Mouse (Mus musculus): ENCODE results near the gene Nfkbib. TPM values are rescaled to one million over a fixed set of nuclear protein-coding genes. Genes with fewer than 3 reads are reported as not detected.
A peak's percentile ranks its signal among the peaks of the same experiment; 100 is the strongest.

The Nfkbib gene
- total RNA-seq, 2 experiments from 2014 or later = 14.4 to 14.5 TPM

- DNase-seq = peak; percentile 88
These were observed 29.3 kb upstream of the Nfkbib start for GRCm38 (mm10) chr7:28796562-28796975.

GRCm38 (mm10) chr7:28795832-28796231, 28.5 kb upstream of the Nfkbib start:
- peak; percentile 21 for DNase-seq

GRCm38 (mm10) chr7:28794496-28794895, 27.2 kb upstream of the Nfkbib start:
- no peak for DNase-seq

- DNase-seq = peak; percentile 41
These were observed 26.5 kb upstream of the Nfkbib start for GRCm38 (mm10) chr7:28793834-28794233.

DNA sequence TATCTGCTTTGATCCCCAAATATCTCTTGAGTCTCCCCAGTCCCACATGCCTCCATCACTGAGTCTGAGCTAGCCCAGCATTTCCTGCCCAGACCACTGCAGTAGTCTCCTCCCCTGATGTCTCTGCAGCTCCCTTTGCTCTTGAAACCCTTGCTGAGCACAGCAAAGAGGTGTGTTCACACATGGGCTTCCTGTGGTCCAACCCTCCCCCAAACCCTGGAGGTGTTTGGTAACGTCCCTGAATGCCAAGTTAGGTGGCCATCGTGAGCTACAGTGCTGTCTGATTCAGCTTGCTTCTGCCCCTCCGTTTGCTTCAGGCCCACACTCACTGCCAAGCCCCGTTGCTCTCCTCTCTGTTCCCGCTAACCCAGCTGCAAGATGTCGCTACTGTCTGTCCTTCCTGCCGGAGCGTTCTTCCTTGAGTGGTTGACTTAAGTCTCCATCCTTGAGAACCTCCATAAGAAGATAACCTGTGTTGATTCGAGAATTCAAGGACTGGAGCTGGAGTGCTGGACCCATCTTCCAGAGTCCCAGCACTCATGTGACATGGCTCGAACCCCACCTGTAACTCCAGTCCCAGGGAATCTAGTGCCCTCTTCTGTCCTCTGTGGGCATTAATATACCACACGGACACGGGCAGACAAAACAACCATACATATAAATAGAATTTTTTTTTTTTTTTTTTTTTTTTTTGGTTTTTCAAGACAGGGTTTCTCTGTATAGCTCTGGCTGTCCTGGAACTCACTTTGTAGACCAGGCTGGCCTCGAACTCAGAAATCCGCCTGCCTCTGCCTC, 25.3 kb upstream of the Nfkbib start:
- DNase-seq = no peak

GRCm38 (mm10) chr7:28791706-28792105, 24.4 kb upstream of the Nfkbib start:
- no peak for DNase-seq

GRCm38 (mm10) chr7:28790066-28790806, 22.9 kb upstream of the Nfkbib start:
- DNase-seq = no peak

DNA sequence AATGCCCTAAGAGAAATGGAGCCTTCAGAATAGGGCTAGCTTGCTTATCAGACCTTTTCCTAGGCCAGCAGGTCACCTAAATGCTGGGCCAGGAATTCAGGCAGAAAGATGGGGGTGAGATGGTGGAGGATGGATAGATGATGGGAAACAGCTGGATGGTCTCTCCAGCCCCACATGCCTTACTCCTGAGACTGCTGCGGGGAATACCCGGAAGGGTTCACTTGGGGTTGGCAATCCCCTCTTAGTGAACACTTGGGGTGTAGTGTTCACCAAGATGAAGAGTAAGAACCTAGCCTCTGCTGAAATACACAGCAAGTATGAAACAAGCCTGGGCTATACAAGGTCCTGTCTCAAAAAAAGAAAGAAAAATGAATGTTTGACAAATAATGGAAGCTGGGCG, 21.9 kb upstream of the Nfkbib start:
- DNase-seq = no peak

DNA sequence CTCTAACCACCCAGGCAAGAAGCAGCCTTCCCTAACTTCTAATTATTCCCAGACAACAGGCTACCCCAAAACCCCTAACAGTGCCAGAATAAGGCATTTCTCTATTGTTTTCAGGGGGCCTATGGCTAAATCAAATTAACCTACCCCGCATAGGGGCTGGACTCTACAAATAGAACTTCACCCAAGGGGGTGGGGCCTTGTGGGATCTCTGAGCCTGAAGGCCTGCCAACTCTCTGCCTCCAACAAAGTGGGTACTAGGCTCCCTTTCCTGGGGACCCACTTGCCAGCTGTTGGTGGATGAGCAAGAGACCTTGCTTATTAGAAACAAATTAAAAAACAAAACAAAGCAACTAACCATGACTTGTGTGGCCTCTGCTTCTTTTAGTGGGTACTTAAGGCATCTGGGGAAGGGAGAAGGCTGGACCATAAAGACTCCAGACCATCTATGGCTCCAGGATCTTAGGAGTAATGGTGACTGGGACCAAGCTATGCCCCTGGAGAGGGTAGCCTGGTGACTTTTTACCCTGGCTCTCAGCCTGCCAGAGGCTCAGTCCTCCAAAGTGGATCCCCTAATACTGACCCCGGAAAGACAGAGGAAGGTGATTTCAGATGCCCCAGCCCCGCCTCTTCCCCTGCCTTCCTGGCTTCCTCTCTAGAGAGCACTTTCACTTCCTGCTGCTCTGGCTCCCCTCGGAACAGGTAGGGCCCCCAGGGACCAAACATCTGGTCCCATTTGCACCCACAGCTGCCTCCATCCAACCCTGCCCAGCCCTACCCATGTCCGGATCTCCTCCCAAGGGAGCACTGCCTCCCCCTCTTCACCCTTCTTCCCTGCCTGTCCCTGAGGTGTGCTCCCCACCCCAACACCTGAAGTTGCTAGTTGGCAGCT, 21.2 kb upstream of the Nfkbib start, which contains the start of gene Rinl:
TSS of gene Rinl (plus strand) at position 663 of the 889 bp plus-strand sequence.
- no peak for DNase-seq

DNA sequence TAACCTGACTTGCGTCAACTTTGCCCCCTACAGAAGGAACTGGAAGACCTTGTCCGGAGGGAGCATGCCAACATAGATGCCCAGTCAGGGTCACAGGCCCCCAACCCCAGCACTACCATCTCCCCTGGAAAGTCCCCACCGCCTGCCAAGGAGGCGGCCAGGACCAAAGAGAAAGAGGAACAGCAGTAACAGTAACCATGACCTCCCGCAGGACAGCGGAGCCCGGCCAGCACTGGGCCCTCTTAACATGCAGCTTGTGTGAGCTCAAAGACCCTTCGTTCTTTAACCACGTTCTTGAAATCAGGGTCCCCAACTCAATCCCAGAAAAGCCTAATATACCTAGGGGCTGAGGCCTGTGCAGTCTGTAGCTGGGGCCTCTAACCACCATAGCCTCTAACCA, 20.6 kb upstream of the Nfkbib start:
- no peak for DNase-seq

- DNase-seq = no peak
These were observed 17.8 kb upstream of the Nfkbib start for GRCm38 (mm10) chr7:28785161-28785560.

DNA sequence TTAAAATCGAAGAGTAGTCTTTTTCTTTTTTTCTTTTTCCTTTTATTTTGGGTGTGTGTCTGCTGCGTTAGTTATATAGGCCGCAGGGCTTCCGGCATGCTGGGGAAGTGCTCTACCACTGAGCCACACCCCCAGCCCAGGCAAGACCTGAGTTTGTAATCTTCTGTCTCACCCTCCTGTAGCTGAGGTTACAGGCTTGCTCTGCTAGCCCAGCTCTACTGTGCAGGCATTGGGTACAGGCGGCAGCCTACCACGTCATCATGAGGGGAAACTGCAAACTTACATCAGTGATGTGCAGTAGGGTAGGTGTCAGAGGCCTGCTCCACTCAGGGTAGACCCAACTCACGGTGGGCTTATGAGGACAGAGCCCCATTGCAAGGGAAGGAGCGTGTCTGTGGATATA, 13.9 kb upstream of the Nfkbib start:
- no peak for DNase-seq

GRCm38 (mm10) chr7:28780857-28781256, 13.5 kb upstream of the Nfkbib start:
- DNase-seq = no peak

DNA sequence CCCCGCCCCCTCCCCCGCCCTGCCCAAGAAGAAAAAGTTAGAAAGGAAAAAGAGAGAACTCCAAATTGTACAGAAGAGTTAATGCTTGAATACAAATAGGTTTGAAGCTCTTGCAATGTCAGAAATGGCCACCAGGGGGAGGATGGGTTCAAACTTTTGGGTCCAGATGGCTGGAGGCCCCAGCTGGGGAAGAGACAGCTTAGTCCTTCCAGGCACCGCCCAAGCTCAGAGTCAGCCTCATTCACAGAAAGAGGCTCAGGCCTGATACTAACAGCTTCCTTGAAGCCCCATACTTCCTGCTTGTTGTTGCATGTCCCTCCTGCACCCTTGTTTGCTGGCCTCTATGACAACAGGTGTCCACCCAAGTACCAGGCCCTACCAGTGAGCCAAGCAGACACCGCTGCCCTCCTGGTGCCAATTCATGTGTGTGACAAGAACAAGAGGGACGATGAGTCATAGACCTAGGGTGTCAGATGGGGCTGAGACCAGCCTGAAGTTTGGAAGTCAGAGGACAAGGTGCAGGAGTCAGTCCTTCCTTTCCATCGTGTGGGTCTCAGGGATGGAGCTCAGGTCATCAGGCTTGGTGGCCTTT, 12.9 kb upstream of the Nfkbib start:
- DNase-seq = peak; percentile 94

DNA sequence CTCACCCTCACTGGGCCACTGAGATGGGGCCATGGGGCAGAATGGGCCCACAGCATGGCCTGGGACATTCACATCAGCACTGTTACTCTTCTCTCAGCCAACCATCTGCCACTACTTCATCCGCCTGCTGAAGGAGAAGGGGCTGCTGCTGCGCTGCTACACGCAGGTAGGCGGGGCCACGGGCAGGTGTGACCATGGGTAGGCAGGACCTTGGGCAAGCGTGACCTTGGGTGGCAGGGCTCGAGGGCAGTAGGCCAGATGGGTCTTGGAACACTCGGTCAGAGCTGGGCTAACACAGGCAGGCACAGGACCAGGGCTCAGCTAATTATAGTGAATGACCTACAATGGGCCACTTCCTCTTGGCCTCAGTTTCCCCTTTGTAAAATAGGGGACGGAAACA, 11.5 kb upstream of the Nfkbib start:
- DNase-seq = no peak

DNA sequence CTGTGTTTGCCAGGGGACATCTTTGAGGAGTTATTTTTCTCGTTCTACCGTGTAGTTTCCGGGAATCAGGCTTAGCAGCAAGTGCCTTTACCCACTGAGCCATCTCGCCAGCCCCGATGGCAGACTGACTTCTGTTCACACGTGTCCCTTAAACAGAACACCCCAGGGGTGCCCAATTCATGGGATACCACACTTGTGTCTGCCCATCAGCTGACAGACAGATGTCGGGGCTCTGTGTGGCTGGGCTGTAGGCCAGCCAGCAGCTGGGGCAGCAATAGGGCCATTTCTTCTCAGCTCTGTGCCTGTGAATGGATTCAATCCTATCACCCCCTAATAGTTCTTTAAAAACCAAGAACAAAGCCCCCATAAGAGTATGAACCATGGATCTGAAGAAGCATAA, 7.8 kb upstream of the Nfkbib start:
- no peak for DNase-seq

DNA sequence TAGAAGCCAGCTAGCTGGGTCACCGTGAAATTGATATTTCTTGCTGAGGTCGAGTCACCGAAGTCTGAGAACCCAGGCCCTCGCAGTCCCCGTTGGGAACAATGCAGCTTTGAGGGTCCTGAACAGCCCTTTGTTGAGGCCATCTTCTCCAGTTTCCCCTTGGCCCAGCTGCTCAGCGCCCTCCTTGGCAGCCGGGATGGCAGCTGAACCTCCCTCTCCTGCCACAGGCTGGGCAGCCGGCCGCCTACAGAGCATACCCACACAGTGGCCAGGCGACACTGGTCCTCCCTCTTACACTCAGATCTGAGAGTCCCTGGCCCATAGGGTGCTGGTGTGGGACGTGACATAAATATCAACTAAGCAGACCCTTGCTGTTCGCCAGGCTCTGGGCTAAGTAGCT, 6.9 kb upstream of the Nfkbib start:
- DNase-seq = no peak

- no peak for DNase-seq
These were observed 5.9 kb upstream of the Nfkbib start for GRCm38 (mm10) chr7:28773163-28773562.

DNA sequence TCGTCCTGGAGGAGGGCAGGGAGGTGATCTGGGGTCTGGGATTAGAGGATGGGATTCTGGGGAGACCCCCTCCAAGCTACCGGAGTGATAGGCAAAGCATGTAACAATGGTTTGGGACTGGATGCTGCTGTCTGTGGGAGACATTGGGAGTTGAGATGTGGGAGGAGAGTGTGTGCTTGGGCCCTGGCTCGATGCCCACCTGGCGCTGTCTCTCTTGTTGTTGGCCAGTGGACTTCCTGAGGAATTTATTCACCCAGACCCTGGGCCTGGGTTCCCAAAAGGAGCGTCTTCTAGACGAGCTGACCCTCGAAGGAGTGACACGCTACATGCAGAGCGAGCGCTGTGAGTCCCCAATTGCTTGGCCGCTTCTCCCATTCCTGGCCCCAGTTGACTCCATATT, 4.6 kb upstream of the Nfkbib start:
- peak; percentile 50 for DNase-seq

DNA sequence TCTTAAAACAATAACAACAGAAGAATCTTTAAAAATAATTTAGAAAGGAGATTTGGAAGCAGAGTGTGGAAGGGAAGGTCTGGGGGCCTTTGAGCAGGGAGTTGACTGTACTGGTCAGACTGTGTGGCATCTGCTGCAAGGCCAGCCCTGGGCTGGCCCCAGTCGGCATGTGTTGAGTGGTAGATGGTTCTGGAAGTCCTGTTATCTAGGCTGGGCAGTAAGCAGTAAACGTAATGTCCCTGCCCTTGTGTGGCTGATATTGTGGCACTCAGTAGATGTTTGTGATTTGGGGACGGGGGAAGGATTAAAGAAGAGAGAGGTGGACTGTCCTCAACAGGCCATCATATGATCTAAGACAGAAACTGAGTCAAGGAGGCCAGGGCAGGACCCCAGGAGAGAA, 3.0 kb upstream of the Nfkbib start:
- no peak for DNase-seq

DNA sequence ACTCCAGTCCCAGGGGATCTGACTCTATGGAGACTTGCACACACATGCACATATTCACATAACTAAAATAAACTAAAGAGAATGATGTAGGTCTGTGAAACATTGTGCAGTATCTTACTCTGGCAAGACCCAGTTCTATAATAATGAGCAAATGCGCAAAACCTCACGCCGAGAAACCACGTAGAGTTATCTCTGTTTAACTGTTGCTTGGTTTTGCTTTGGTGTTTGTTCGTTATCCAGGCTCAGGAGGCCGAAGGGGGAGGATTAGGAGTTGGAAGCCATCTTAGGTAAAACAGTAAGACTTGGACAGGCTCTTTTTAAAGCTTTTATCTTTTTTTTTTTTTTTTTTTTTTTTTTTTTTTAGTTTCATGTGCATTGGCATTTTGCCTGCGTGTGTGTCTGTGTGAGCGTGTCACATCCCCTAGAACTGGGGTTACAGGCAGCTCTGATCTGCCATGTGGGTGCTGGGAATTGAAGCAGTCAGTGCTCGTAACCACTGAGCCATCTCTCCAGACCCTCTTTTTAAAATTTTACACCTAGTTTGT, 2.2 kb upstream of the Nfkbib start:
- DNase-seq = no peak

GRCm38 (mm10) chr7:28766910-28767309, 402 bp downstream of the Nfkbib start:
- DNase-seq = no peak
